Mouse (Mus musculus) heart, adult 9 months (tissue): ENCODE measurements at regions not wholly inside any gene's neighbourhood (a gene's known extent, or its start where the extent isn't known, plus 50 kb on each side); places are given as distances from the start of the nearest gene placed in this dataset.

ENCODE experiments used
- DNase-seq, 2 experiments: peaks; one replicate each; pipeline ENCODE4 v3.0.0; 2022; ENCODE audit warnings: low spot score in 2 of 2

- peak in 1 of 2 experiments; percentile 18 for DNase-seq
These were observed 118.5 kb upstream of the Gdnf start for GRCm38 (mm10) chr15:7692096-7692495.

GRCm38 (mm10) chr15:7694037-7694436 lies 116.6 kb upstream of the Gdnf start:
- DNase-seq, result no peak

GRCm38 (mm10) chr15:7697724-7698123 lies 112.9 kb upstream of the Gdnf start:
- no peak for DNase-seq

GRCm38 (mm10) chr15:7708836-7709235 lies 101.8 kb upstream of the Gdnf start:
- DNase-seq, result no peak

GRCm38 (mm10) chr15:7714641-7715040 lies 96.0 kb upstream of the Gdnf start:
- DNase-seq, result no peak

GRCm38 (mm10) chr15:7716188-7716587 lies 94.5 kb upstream of the Gdnf start:
- DNase-seq, result no peak

- DNase-seq, result no peak
These were observed 87.4 kb upstream of the Gdnf start for GRCm38 (mm10) chr15:7723202-7723721.

- no peak for DNase-seq
These were observed 86.9 kb upstream of the Gdnf start for GRCm38 (mm10) chr15:7723770-7724169.

- DNase-seq, result no peak
These were observed 85.1 kb upstream of the Gdnf start for GRCm38 (mm10) chr15:7725505-7725904.

- no peak for DNase-seq
These were observed 63.1 kb upstream of the Gdnf start for GRCm38 (mm10) chr15:7747586-7747985.

- no peak for DNase-seq
These were observed 60.2 kb upstream of the Gdnf start for GRCm38 (mm10) chr15:7750441-7750840.
